ENCODE assay signal across 8 mouse cellular contexts in genomic region chr8:117333619-117334018, GRCm38 (mm10).
DNase-seq lines count a peak whose midpoint lies in the region; ATAC-seq lines count a peak whose summit lies in the region.

No protein-coding gene starts in this region.

- no peak overlapping the region for H3K9ac ChIP-seq in neural tube, embryonic 13.5 days
- no peak overlapping the region for H3K9ac ChIP-seq in stomach, embryonic 14.5 days (replicated peaks; ENCODE audit: low read depth, low read length)

- H3K4me3 ChIP-seq in neural tube, embryonic 13.5 days, result no peak overlapping the region
- H3K4me3 ChIP-seq in embryonic facial prominence, embryonic 10.5 days, result no peak overlapping the region
- H3K4me3 ChIP-seq in stomach, embryonic 14.5 days (ENCODE audit: low read depth, low read length), result no peak overlapping the region

- 0 out of 2 replicates have a peak overlapping the region, but pooled peaks have one; percentile 39 for H3K27ac ChIP-seq in neural tube, embryonic 13.5 days (replicated peaks)
- peak overlapping the region; percentile 80 for H3K27ac ChIP-seq in embryonic facial prominence, embryonic 10.5 days (replicated peaks)
- H3K27ac ChIP-seq in stomach, embryonic 14.5 days (ENCODE audit: low read length), result peak overlapping the region; percentile 87

- 51% methylated on average over 6 of the region's 6 CpGs for WGBS in neural tube, embryonic 13.5 days
- WGBS in embryonic facial prominence, embryonic 10.5 days, result 39% methylated on average over 6 of the region's 6 CpGs
- 52% methylated on average over 6 of the region's 6 CpGs for WGBS in stomach, embryonic 14.5 days

- no peak overlapping the region for H3K4me2 ChIP-seq in neural tube, embryonic 13.5 days
- H3K4me2 ChIP-seq in stomach, embryonic 14.5 days (replicated peaks; ENCODE audit: low read depth, low read length), result no peak overlapping the region

- H3K9me3 ChIP-seq in neural tube, embryonic 13.5 days, result no peaks in the 10 kb centered on the region
- no peaks in the 10 kb centered on the region for H3K9me3 ChIP-seq in embryonic facial prominence, embryonic 10.5 days
- H3K9me3 ChIP-seq in stomach, embryonic 14.5 days (ENCODE audit: control insufficient read depth, low read depth, low read length), result no peaks in the 10 kb centered on the region

- no peak for ATAC-seq in neural tube, embryonic 13.5 days (ENCODE audit: low read depth)
- ATAC-seq in stomach, embryonic 14.5 days (ENCODE audit: insufficient number of reproducible peaks, insufficient read depth, low FRiP score, low read depth), result peak; percentile 3; the same call in 1 of the 2 replicates

- no peak for DNase-seq in neural tube, embryonic 10.5 days (ENCODE audit: extremely low spot score, low spot score)
- DNase-seq in embryonic facial prominence, embryonic 10.5 days (ENCODE audit: low spot score), result peak; percentile 39
- peak; percentile 90 to 96 for DNase-seq in kidney, postnatal 25 days
- no peak for DNase-seq in cerebellum, adult 9-11 months
- no peak for DNase-seq in Muller cell, postnatal 12 days (ENCODE audit: inconsistent ontology term)
- no peak for DNase-seq in urinary bladder, postnatal 10 days (ENCODE audit: low spot score)

- H3K4me1 ChIP-seq in neural tube, embryonic 13.5 days (replicated peaks), result peaks cover 79% of the 10 kb centered on the region
- H3K4me1 ChIP-seq in embryonic facial prominence, embryonic 10.5 days, result peaks cover 76% of the 10 kb centered on the region
- H3K4me1 ChIP-seq in stomach, embryonic 14.5 days (ENCODE audit: control insufficient read depth, insufficient read depth, low read length), result peaks cover 56% of the 10 kb centered on the region

- H3K36me3 ChIP-seq in neural tube, embryonic 13.5 days, result no peaks in the 10 kb centered on the region
- H3K36me3 ChIP-seq in embryonic facial prominence, embryonic 10.5 days (replicated peaks), result peaks cover 5% of the 10 kb centered on the region; the same call in 1 of the 2 replicates
- H3K36me3 ChIP-seq in stomach, embryonic 14.5 days (ENCODE audit: control insufficient read depth, insufficient read depth, low read length), result no peaks in the 10 kb centered on the region

- H3K27me3 ChIP-seq in neural tube, embryonic 13.5 days, result no peaks in the 10 kb centered on the region
- H3K27me3 ChIP-seq in embryonic facial prominence, embryonic 10.5 days (replicated peaks; ENCODE audit: low read depth, poor library complexity, severe bottlenecking), result no peaks in the 10 kb centered on the region
- H3K27me3 ChIP-seq in stomach, embryonic 14.5 days (ENCODE audit: control insufficient read depth, insufficient read depth, low read length), result no peaks in the 10 kb centered on the region

Comparison
In these comparisons a context has a peak if more than half of its experiments do, and no peak if none do; other contexts are left out.
1. DNase-seq: peak in embryonic facial prominence, embryonic 10.5 days (single experiment) and kidney, postnatal 25 days (2 of 2); none in neural tube, embryonic 10.5 days (single experiment), cerebellum, adult 9-11 months (single experiment), Muller cell, postnatal 12 days (single experiment) and urinary bladder, postnatal 10 days (single experiment).
2. Peak in every context shown above with its lines, with median percentiles within 50 percentile points of each other: H3K27ac ChIP-seq.